Mouse (Mus musculus): ENCODE measurements around the gene Btg1-ps1. TPM values are rescaled to one million over a fixed set of nuclear protein-coding genes. Genes with fewer than 3 reads are reported as not detected.
"Not testable (repeated sequence)": the region's sequence is repeated elsewhere in the genome, so short reads cannot be mapped to it uniquely, and the experiment has no call there.

Btg1-ps1 gene
- total RNA-seq (2021) = not detected in 2 replicates
- long read RNA-seq = 0 reads

- not testable (repeated sequence) for DNase-seq
Observed at GRCm38 (mm10) chrX:38018597-38018996, at the start of gene Btg1-ps1. TSS of gene Btg1-ps1 (minus strand) at chrX:38018815.

DNA sequence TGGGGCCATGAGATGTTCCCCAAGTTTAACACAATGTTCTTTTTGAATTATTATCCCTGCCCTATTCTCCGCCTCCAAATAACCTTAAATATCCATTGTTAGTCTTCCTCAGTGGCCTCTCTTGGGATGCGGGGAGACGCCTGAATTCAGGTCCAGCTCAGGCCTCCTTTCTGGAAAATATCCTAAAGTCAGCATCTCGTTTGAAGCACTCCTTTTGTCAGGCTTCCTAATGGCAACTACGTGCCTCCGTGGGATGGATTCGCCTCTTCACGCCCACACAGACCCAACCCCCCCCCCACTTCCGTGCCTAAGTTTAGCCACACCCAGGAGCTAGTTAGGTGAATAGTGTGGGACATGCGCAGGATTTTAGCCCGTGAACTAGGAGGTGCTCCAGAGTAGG is 47.6 kb upstream of the Btg1-ps1 start, which contains the start of gene Rhox10:
Gene Rhox10, plus strand, starts transcription at position 301 of the 400 bp plus-strand sequence.
- DNase-seq = no peak

GRCm38 (mm10) chrX:38061544-38061943 is 42.9 kb upstream of the Btg1-ps1 start:
- peak; percentile 12 for DNase-seq

- DNase-seq = not testable (repeated sequence)
Observed at GRCm38 (mm10) chrX:38043014-38043413, 24.4 kb upstream of the Btg1-ps1 start, which contains the start of gene Btg1-ps2. TSS of gene Btg1-ps2 (minus strand) at chrX:38043114.

DNA sequence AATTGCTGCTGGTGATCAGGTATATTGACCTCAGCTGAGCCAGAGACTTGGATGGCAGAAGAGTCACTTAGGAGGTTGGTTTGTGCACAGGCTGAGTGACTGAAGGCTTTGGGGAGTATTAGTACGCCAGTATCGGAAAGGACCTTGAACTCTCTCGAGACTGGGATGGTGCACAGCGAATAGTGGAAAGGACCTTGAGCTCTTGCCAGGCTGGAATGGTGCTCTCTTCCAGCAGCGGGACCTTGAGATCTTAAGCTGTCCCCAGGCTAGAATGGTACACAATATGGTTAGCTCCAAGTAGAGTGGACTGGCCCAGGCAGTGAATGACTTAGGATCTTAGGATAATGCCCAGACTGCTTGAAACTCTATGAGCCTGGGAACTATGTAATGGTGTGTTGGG is 21.1 kb upstream of the Btg1-ps1 start:
- DNase-seq = peak; percentile 19

DNA sequence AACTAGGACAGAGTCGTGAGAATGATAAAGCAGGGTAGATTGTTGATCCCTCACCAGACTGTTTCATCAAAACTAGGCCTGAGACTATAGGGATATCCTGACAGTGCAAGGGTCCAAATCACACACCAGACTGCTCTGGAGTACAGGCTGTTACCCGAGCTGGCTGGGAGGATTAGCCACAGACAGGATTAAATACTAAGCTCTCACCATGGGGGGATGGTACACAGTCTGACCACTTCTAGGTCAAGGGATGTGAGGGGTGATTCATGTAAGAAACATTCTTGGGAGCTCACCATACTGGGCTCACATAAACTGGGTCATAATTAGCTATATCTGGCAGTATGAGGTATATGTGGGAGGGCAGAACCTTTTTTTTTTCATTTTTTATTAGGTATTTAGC is 15.2 kb upstream of the Btg1-ps1 start:
- no peak for DNase-seq

DNA sequence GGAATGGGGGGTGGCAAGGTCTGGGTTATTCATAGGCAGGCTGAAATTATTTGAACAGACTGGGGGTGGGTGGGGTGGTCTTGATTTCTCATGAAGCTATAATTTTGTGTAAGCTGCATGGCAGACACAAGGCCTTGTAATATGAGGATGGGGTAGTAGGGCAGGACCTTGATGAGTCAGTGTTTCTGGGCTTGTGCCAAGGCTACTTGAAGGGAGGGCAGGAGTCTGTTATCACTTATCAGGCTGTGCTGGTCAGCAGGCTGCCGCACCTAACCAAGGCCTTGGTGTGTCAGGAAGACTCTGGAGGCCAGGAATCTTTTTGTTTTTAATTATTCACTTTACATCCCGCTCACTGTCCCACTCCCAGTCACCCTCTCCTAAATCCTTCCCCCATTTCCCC is 9.9 kb downstream of the Btg1-ps1 start:
- peak; percentile 50 for DNase-seq

Other genes starting within 250 kb of the Btg1-ps1 start
- not detected in 2 replicates for gene Rhox5, start 214.0 kb downstream of the Btg1-ps1 start, total RNA-seq (2021)
- gene Rhox6, start 191.9 kb downstream of the Btg1-ps1 start, total RNA-seq (2021) = not detected in 2 replicates
- not detected in 2 replicates for gene Rhox7a, start 187.1 kb downstream of the Btg1-ps1 start, total RNA-seq (2021)
- not detected in 2 replicates for gene Rhox8, start 139.9 kb downstream of the Btg1-ps1 start, total RNA-seq (2021)
- gene Rhox7b, start 121.6 kb downstream of the Btg1-ps1 start, total RNA-seq (2021) = not detected in 2 replicates
- not detected in 2 replicates for gene Rhox9, start 117.0 kb downstream of the Btg1-ps1 start, total RNA-seq (2021)
- not detected in 2 replicates for gene Btg1-ps2, start 24.3 kb upstream of the Btg1-ps1 start, total RNA-seq (2021)
- gene Rhox10, start 47.7 kb upstream of the Btg1-ps1 start, total RNA-seq (2021) = not detected in 2 replicates
- gene Rhox11, start 66.3 kb upstream of the Btg1-ps1 start, total RNA-seq (2021) = not detected in 2 replicates
- gene Rhox12, start 92.1 kb upstream of the Btg1-ps1 start, total RNA-seq (2021) = not detected in 2 replicates
- not detected in 2 replicates for gene Rhox13, start 102.4 kb upstream of the Btg1-ps1 start, total RNA-seq (2021)
- gene Zbtb33, start 171.0 kb upstream of the Btg1-ps1 start, total RNA-seq (2021) = 34.8 and 36.7 TPM in 2 replicates
- gene Tmem255a, start 233.6 kb upstream of the Btg1-ps1 start, total RNA-seq (2021) = 12.8 and 13.1 TPM in 2 replicates